Mouse (Mus musculus) cerebellum, postnatal 10 days (tissue): ENCODE data around the gene Lrfn2.

Experiments
- DNase-seq, 2 experiments: peaks; one replicate each; pipeline ENCODE4 v3.0.0; 2021; ENCODE audit warnings: mixed read lengths in 2 of 2

Gene Lrfn2

GRCm38 (mm10) chr17:49035052-49035451, 102.9 kb downstream of the Lrfn2 start:
- DNase-seq: no peak

- DNase-seq: peak; percentile 66 to 76
These were observed 105.2 kb downstream of the Lrfn2 start for GRCm38 (mm10) chr17:49037163-49037950.

GRCm38 (mm10) chr17:49043806-49044640, 111.8 kb downstream of the Lrfn2 start:
- peak; percentile 36 to 37 for DNase-seq

GRCm38 (mm10) chr17:49047921-49048320, 115.7 kb downstream of the Lrfn2 start:
- DNase-seq: no peak

GRCm38 (mm10) chr17:49051231-49051630, 119.1 kb downstream of the Lrfn2 start:
- DNase-seq: no peak

- no peak for DNase-seq
These were observed 129.0 kb downstream of the Lrfn2 start for GRCm38 (mm10) chr17:49061141-49061540.

GRCm38 (mm10) chr17:49063789-49064188, 131.6 kb downstream of the Lrfn2 start:
- DNase-seq: no peak

- peak; percentile 39 for DNase-seq
These were observed 132.3 kb downstream of the Lrfn2 start for GRCm38 (mm10) chr17:49064526-49064925.

GRCm38 (mm10) chr17:49065050-49065449, 132.9 kb downstream of the Lrfn2 start:
- no peak for DNase-seq

- peak; percentile 18 to 35 for DNase-seq
These were observed 134.6 kb downstream of the Lrfn2 start for GRCm38 (mm10) chr17:49066748-49067147.

GRCm38 (mm10) chr17:49078168-49078567, 146.0 kb downstream of the Lrfn2 start:
- peak in 1 of 2 experiments; percentile 14 for DNase-seq

- DNase-seq: no peak
These were observed 147.5 kb downstream of the Lrfn2 start for GRCm38 (mm10) chr17:49079647-49080046.

GRCm38 (mm10) chr17:49083594-49084380, 151.6 kb downstream of the Lrfn2 start:
- peak; percentile 31 to 61 for DNase-seq

- no peak for DNase-seq
These were observed 152.9 kb downstream of the Lrfn2 start for GRCm38 (mm10) chr17:49085111-49085510.

- DNase-seq: no peak
These were observed 164.8 kb downstream of the Lrfn2 start for GRCm38 (mm10) chr17:49096781-49097544.

GRCm38 (mm10) chr17:49111399-49111798, 179.2 kb downstream of the Lrfn2 start:
- no peak for DNase-seq

GRCm38 (mm10) chr17:49111911-49112310, 179.7 kb downstream of the Lrfn2 start:
- DNase-seq: no peak

GRCm38 (mm10) chr17:49113336-49113735, 181.2 kb downstream of the Lrfn2 start:
- DNase-seq: peak; percentile 53 to 62

GRCm38 (mm10) chr17:49124166-49124565, 192.0 kb downstream of the Lrfn2 start:
- DNase-seq: peak; percentile 20 to 26

- no peak for DNase-seq
These were observed 192.5 kb downstream of the Lrfn2 start for GRCm38 (mm10) chr17:49124642-49125041.
